Mouse (Mus musculus) left cerebral cortex, postnatal 10 days (tissue): ENCODE measurements around the gene Ralb. TPM values are rescaled to one million over a fixed set of nuclear protein-coding genes. Genes with fewer than 3 reads are reported as not detected.

Experiments used
- DNase-seq, 2 experiments: peaks; one replicate each; pipeline ENCODE4 v3.0.0; 2021 to 2022; ENCODE audit warnings: low spot score in 2 of 2, mixed read lengths in 1 of 2; ENCODE audit errors: extremely low spot score in 1 of 2
- intact Hi-C: fragments of 180-260 bp; cut with DNase I; formaldehyde crosslinking; loops from one replicate; pipeline ENCODE4 v1.15.1; 2025
- total RNA-seq, 2 experiments: library from RNA; stranded (reverse); gene quantifications; 2 replicates each; pipeline ENCODE4 v1.2.3; 2021

Gene Ralb
- total RNA-seq, 2 experiments from 2014 or later = 32.3 to 33.9 TPM

GRCm38 (mm10) chr1:119421576-119422421, 82.8 kb downstream of the Ralb start, which contains the start of gene Inhbb:
Gene Inhbb, minus strand, starts transcription at chr1:119422248.
- intact Hi-C loops = loop anchor here (2.0 to 10.0 kb wide), 2 partner anchors 167 to 327 kb away; no protein-coding TSS in a partner anchor
- DNase-seq = peak in 1 of 2 experiments; percentile 64

DNA sequence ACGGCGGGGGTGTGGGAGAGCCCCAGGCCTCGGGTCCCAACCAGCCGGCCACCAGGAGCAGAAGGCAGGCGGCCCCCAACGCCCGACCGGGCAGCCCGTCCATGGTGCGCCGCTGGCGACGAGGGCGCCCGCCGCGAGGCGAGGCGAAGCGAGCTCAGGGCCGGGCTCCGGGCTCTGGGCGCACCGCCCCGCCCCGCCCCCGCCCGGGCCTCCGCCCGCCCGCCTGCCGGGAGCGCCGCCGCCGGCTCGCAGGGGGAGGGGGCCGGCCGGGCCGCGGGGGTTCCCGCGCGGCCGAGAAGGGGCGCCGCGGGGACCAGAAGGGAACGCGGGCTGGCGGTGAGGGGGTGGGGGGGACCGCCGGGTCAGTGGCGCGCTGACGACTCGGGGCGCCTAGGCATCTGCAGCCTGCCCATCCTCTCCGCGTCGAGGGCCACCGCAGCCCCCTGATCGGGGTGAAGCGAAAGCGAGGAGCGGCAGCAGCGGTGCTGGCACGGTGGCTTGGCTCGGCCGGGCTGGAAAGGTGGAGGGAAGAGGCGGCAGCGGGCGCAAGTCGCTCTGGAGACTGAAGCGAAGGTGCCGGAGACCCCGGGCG, 83.5 kb downstream of the Ralb start:
- intact Hi-C loops = loop anchor here (10.0 kb wide), 1 partner anchor 166 kb away; no protein-coding TSS in a partner anchor
- peak in 1 of 2 experiments; percentile 56 for DNase-seq

Other genes starting within 250 kb of the Ralb start
- gene Inhbb, start 82.5 kb downstream of the Ralb start, total RNA-seq = 1 to 10 TPM; 7.9 to 8.8 TPM
- 10 to 100 TPM; 10.1 to 12.4 TPM for gene Tmem185b, start 21.4 kb upstream of the Ralb start, total RNA-seq
- gene Epb41l5, start 144.2 kb upstream of the Ralb start, total RNA-seq = 1 to 10 TPM; 5.8 to 6.8 TPM